Mouse (Mus musculus): ENCODE measurements around the gene Ifna6.
"Not testable (repeated sequence)": the region's sequence is repeated elsewhere in the genome, so short reads cannot be mapped to it uniquely, and the experiment has no call there.

The Ifna6 gene

GRCm38 (mm10) chr4:88827116-88827515 is at the start of gene Ifna6:
TSS of gene Ifna6 (plus strand) at chr4:88827416.
- not testable (repeated sequence) for DNase-seq

- DNase-seq = not testable (repeated sequence)
Measured at GRCm38 (mm10) chr4:88779550-88779949, 47.7 kb upstream of the Ifna6 start, which contains the start of gene Gm13272. TSS of gene Gm13272 (plus strand) at chr4:88779850.

GRCm38 (mm10) chr4:88780320-88780719 is 46.9 kb upstream of the Ifna6 start:
- peak; percentile 54 for DNase-seq

GRCm38 (mm10) chr4:88781831-88782230 is 45.4 kb upstream of the Ifna6 start, which contains the start of gene Ifnz:
TSS of gene Ifnz (plus strand) at chr4:88782131.
- not testable (repeated sequence) for DNase-seq

GRCm38 (mm10) chr4:88782335-88782734 is 44.9 kb upstream of the Ifna6 start:
- DNase-seq = not testable (repeated sequence)

GRCm38 (mm10) chr4:88785409-88785808 is 41.8 kb upstream of the Ifna6 start, which contains the start of gene Gm13276:
TSS of gene Gm13276 (plus strand) at chr4:88785709.
- not testable (repeated sequence) for DNase-seq

GRCm38 (mm10) chr4:88788402-88788801 is 38.8 kb upstream of the Ifna6 start, which contains the start of gene Gm13277:
TSS of gene Gm13277 (plus strand) at chr4:88788632.
- DNase-seq = peak; percentile 80

GRCm38 (mm10) chr4:88791250-88791649 is 36.0 kb upstream of the Ifna6 start, which contains the start of gene Gm13278:
TSS of gene Gm13278 (plus strand) at chr4:88791550.
- DNase-seq = not testable (repeated sequence)

GRCm38 (mm10) chr4:88793936-88794675 is 33.1 kb upstream of the Ifna6 start, which contains the start of gene Gm13275:
TSS of gene Gm13275 (plus strand) at chr4:88794487.
- DNase-seq = peak; percentile 88

- not testable (repeated sequence) for DNase-seq
Measured at GRCm38 (mm10) chr4:88797097-88797496, 30.1 kb upstream of the Ifna6 start, which contains the start of gene Gm13279. TSS of gene Gm13279 (plus strand) at chr4:88797397.

GRCm38 (mm10) chr4:88799365-88799764 is 27.9 kb upstream of the Ifna6 start, which contains the start of gene Gm13285:
TSS of gene Gm13285 (plus strand) at chr4:88799665.
- not testable (repeated sequence) for DNase-seq

GRCm38 (mm10) chr4:88802954-88803353 is 24.3 kb upstream of the Ifna6 start, which contains the start of gene Gm13287:
TSS of gene Gm13287 (plus strand) at chr4:88803254.
- not testable (repeated sequence) for DNase-seq

GRCm38 (mm10) chr4:88805231-88805630 is 22.0 kb upstream of the Ifna6 start, which contains the start of gene Gm13288:
TSS of gene Gm13288 (plus strand) at chr4:88805531.
- not testable (repeated sequence) for DNase-seq

GRCm38 (mm10) chr4:88805761-88806160 is 21.5 kb upstream of the Ifna6 start:
- not testable (repeated sequence) for DNase-seq

- no peak for DNase-seq
Measured at GRCm38 (mm10) chr4:88815928-88816327, 11.3 kb upstream of the Ifna6 start, which contains the start of gene Ifna7. TSS of gene Ifna7 (plus strand) at chr4:88816228.

- DNase-seq = no peak
Measured at GRCm38 (mm10) chr4:88819659-88820058, 7.6 kb upstream of the Ifna6 start, which contains the start of gene Ifna11. TSS of gene Ifna11 (plus strand) at chr4:88819959.

- no peak for DNase-seq
Measured at GRCm38 (mm10) chr4:88822995-88823394, 4.2 kb upstream of the Ifna6 start.

- no peak for DNase-seq
Measured at GRCm38 (mm10) chr4:88830523-88830922, 3.3 kb downstream of the Ifna6 start.

GRCm38 (mm10) chr4:88835225-88835624 is 8.0 kb downstream of the Ifna6 start, which contains the start of gene Ifna5:
TSS of gene Ifna5 (plus strand) at chr4:88835525.
- DNase-seq = not testable (repeated sequence)

- DNase-seq = no peak
Measured at GRCm38 (mm10) chr4:88838828-88839227, 11.6 kb downstream of the Ifna6 start.

- no peak for DNase-seq
Measured at GRCm38 (mm10) chr4:88840058-88840457, 12.8 kb downstream of the Ifna6 start.

- no peak for DNase-seq
Measured at GRCm38 (mm10) chr4:88841438-88841911, 14.3 kb downstream of the Ifna6 start, which contains the start of gene Ifna4. TSS of gene Ifna4 (plus strand) at chr4:88841861.

GRCm38 (mm10) chr4:88845334-88845733 is 18.1 kb downstream of the Ifna6 start:
- DNase-seq = no peak

Data from cerebellum, adult 9-10 months (tissue).